Mouse (Mus musculus) 3T3-L1 (cell line): ENCODE data around the gene Fam181b.

ENCODE experiments used
- DNase-seq: peaks from one replicate; pipeline ENCODE4 v3.0.0-alpha.2; 2015; ENCODE audit warnings: low read depth, low spot score

Gene Fam181b

GRCm38 (mm10) chr7:93079785-93080730 is at the start of gene Fam181b:
TSS of gene Fam181b (plus strand) at chr7:93079865.
- DNase-seq: no peak

GRCm38 (mm10) chr7:93037763-93038471 is 41.7 kb upstream of the Fam181b start:
- no peak for DNase-seq

GRCm38 (mm10) chr7:93038472-93038828 is 41.2 kb upstream of the Fam181b start:
- DNase-seq: no peak

- DNase-seq: no peak
Measured at GRCm38 (mm10) chr7:93039542-93039941, 40.1 kb upstream of the Fam181b start.

GRCm38 (mm10) chr7:93044359-93044758 is 35.3 kb upstream of the Fam181b start:
- DNase-seq: no peak

- no peak for DNase-seq
Measured at GRCm38 (mm10) chr7:93044788-93045187, 34.9 kb upstream of the Fam181b start.

GRCm38 (mm10) chr7:93060831-93061230 is 18.8 kb upstream of the Fam181b start:
- DNase-seq: peak; percentile 26

- no peak for DNase-seq
Measured at GRCm38 (mm10) chr7:93061747-93062146, 17.9 kb upstream of the Fam181b start.

GRCm38 (mm10) chr7:93062189-93062588 is 17.5 kb upstream of the Fam181b start:
- DNase-seq: no peak

- no peak for DNase-seq
Measured at GRCm38 (mm10) chr7:93067464-93068015, 12.1 kb upstream of the Fam181b start.

- no peak for DNase-seq
Measured at GRCm38 (mm10) chr7:93076435-93076960, 3.2 kb upstream of the Fam181b start.

GRCm38 (mm10) chr7:93079420-93079784 is 263 bp upstream of the Fam181b start:
- DNase-seq: no peak

- no peak for DNase-seq
Measured at GRCm38 (mm10) chr7:93080731-93081430, 1.2 kb downstream of the Fam181b start.

GRCm38 (mm10) chr7:93093371-93094058 is 13.8 kb downstream of the Fam181b start:
- DNase-seq: peak; percentile 67

GRCm38 (mm10) chr7:93095511-93095910 is 15.8 kb downstream of the Fam181b start:
- DNase-seq: peak; percentile 70

GRCm38 (mm10) chr7:93104776-93105340 is 25.2 kb downstream of the Fam181b start:
- DNase-seq: no peak

GRCm38 (mm10) chr7:93110370-93110965 is 30.8 kb downstream of the Fam181b start:
- DNase-seq: no peak

- DNase-seq: no peak
Measured at GRCm38 (mm10) chr7:93111056-93111455, 31.4 kb downstream of the Fam181b start.

GRCm38 (mm10) chr7:93117561-93117960 is 37.9 kb downstream of the Fam181b start:
- peak; percentile 12 for DNase-seq

GRCm38 (mm10) chr7:93123936-93124335 is 44.3 kb downstream of the Fam181b start:
- DNase-seq: peak; percentile 55
